9 mouse cellular contexts compared by ENCODE assay signal in genomic region chr14:45142511-45142910, GRCm38 (mm10).
DNase-seq lines count a peak whose midpoint lies in the region; ATAC-seq and TF ChIP-seq lines count a peak whose summit lies in the region.
"Had no signal": no experiment of that assay in that cellular context is flagged by ENCODE, and none has a peak within 500 bp of the region (broad histone marks: within the 10 kb centered on the region; RNA-seq: fewer than 3 reads in every experiment).

No protein-coding gene starts in this region.

- peak in 1 of 2 experiments; percentile 8 for DNase-seq in cerebellum, adult 2 months
- DNase-seq in cerebellum, adult 11 months: no peak
- DNase-seq in urinary bladder, postnatal 36 days (ENCODE audit: low spot score in 2 of 2): peak; percentile 8 to 10
- DNase-seq in urinary bladder, adult 2 months (ENCODE audit: low spot score): no peak
- DNase-seq in kidney, postnatal 14 days: peak; percentile 57
- DNase-seq in lung, postnatal 0 days (ENCODE audit: low spot score): peak; percentile 83
- peak; percentile 54 for DNase-seq in right cerebral cortex, postnatal 14 days

- no peaks in the 10 kb centered on the region for H3K27me3 ChIP-seq in cerebellum, adult 2 months (ENCODE audit: control insufficient read depth, insufficient read depth, low read length)
- no peaks in the 10 kb centered on the region for H3K27me3 ChIP-seq in lung, postnatal 0 days (replicated peaks; ENCODE audit: insufficient read depth, low read length)

- H3K36me3 ChIP-seq in lung, postnatal 0 days (ENCODE audit: insufficient read depth, low read length): no peaks in the 10 kb centered on the region
- H3K36me3 ChIP-seq: G1E had no signal

- H3K9ac ChIP-seq in lung, postnatal 0 days (replicated peaks; ENCODE audit: low read depth): no peak overlapping the region

- H3K4me2 ChIP-seq in lung, postnatal 0 days (replicated peaks; ENCODE audit: low read depth, low read length): no peak overlapping the region

- peak; percentile 27; the same call in 1 of the 2 replicates for TF ChIP-seq CTCF in cerebellum, adult 2 months (IDR thresholded peaks at IDR 0.05; ENCODE audit: borderline replicate concordance, insufficient read depth, low read depth, low read length)
- TF ChIP-seq CTCF in lung, postnatal 0 days (IDR thresholded peaks at IDR 0.05): peak; percentile 87

- no peak overlapping the region for H3K4me3 ChIP-seq in cerebellum, adult 2 months (replicated peaks; ENCODE audit: insufficient read depth, low read depth, low read length)
- no peak overlapping the region for H3K4me3 ChIP-seq in lung, postnatal 0 days (ENCODE audit: low read depth, low read length)

- WGBS in cerebellum, adult 2 months: 67% methylated on average over 4 of the region's 4 CpGs
- WGBS in lung, postnatal 0 days: 43% methylated on average over 4 of the region's 4 CpGs

- TF ChIP-seq EP300 in lung, postnatal 0 days (IDR thresholded peaks at IDR 0.05): no peak

- peak; percentile 99 for ATAC-seq in frontal cortex, adult (ENCODE audit: low TSS enrichment)
- ATAC-seq in lung, postnatal 0 days: peak; percentile 49

- no peak for TF ChIP-seq POLR2A in cerebellum, adult 2 months (IDR thresholded peaks at IDR 0.05; ENCODE audit: borderline replicate concordance, insufficient read depth, low read length)

- H3K9me3 ChIP-seq in lung, postnatal 0 days (ENCODE audit: low read length): no peaks in the 10 kb centered on the region
- H3K9me3 ChIP-seq: G1E had no signal

- H3K27ac ChIP-seq in cerebellum, adult 2 months (ENCODE audit: insufficient read depth, low read length): no peak overlapping the region
- H3K27ac ChIP-seq in lung, postnatal 0 days (ENCODE audit: low read length): no peak overlapping the region

- no peaks in the 10 kb centered on the region for H3K4me1 ChIP-seq in cerebellum, adult 2 months (ENCODE audit: control insufficient read depth, insufficient read depth, low read length)
- H3K4me1 ChIP-seq in lung, postnatal 0 days (ENCODE audit: insufficient read depth, low read depth, low read length): no peaks in the 10 kb centered on the region; the same call in 1 of the 2 replicates

Comparison
In these comparisons a context has a peak if more than half of its experiments do, and no peak if none do; other contexts are left out.
1. DNase-seq: peak in urinary bladder, postnatal 36 days (2 of 2), kidney, postnatal 14 days (single experiment), lung, postnatal 0 days (single experiment) and right cerebral cortex, postnatal 14 days (single experiment); none in cerebellum, adult 11 months (single experiment) and urinary bladder, adult 2 months (single experiment).